Mouse (Mus musculus) stomach, postnatal 0 days (tissue): ENCODE measurements around the gene Fam24a.
A peak's percentile ranks its signal among the peaks of the same experiment; 100 is the strongest.

Experiments
- CTCF ChIP-seq: IDR thresholded peaks from 2 replicates; pipeline ENCODE4 v1.5.1; 2016; ENCODE audit warnings: antibody characterized with exemption, low read depth, mild to moderate bottlenecking, moderate library complexity
- EP300 ChIP-seq: optimal IDR thresholded peaks from 2 replicates; pipeline ENCODE3; 2016; ENCODE audit warnings: antibody characterized with exemption

GRCm38 (mm10) chr7:131327054-131327453, 6.6 kb upstream of the Fam24a start:
- TF ChIP-seq EP300 (no peak), CTCF (peak; percentile 36)
